Mouse (Mus musculus): ENCODE data around the gene Tent5d. TPM values are rescaled to one million over a fixed set of nuclear protein-coding genes. Genes with fewer than 3 reads are reported as not detected.

The Tent5d gene
- polyA plus RNA-seq, 1 experiment = not detected

- Histone ChIP-seq H3K27me3 (replicated peaks) (no peaks in the 10 kb centered on the region), H3K9me3 (no peaks in the 10 kb centered on the region), H3K36me3 (replicated peaks; ENCODE audit: low read length) (no peaks in the 10 kb centered on the region), H3K4me1 (no peaks in the 10 kb centered on the region), H3K4me3 (replicated peaks) (no peak overlapping the region)
- TF ChIP-seq FLI1 (IDR thresholded peaks at IDR 0.05; ENCODE audit: low read length) = no peak
- no peak for TF ChIP-seq GATA1 (IDR thresholded peaks at IDR 0.05; ENCODE audit: borderline replicate concordance, low read length)
These were observed 65.8 kb downstream of the Tent5d start for GRCm38 (mm10) chrX:107858165-107858564.

Other genes starting within 250 kb of the Tent5d start
- not detected in 2 replicates for gene Tbx22, start 124.6 kb upstream of the Tent5d start, polyA plus RNA-seq (2012; ENCODE audit: insufficient read depth, low replicate concordance)
- gene 2610002M06Rik, start 23.7 kb downstream of the Tent5d start, polyA plus RNA-seq (2012; ENCODE audit: insufficient read depth, low replicate concordance) = 1.0 and 1.8 TPM in 2 replicates
- gene Gm732, start 155.9 kb downstream of the Tent5d start, polyA plus RNA-seq (2012; ENCODE audit: insufficient read depth, low replicate concordance) = not detected in 2 replicates